Mouse (Mus musculus): Measurements from ENCODE around the gene Zfyve16.
A peak's percentile ranks its signal among the peaks of the same experiment; 100 is the strongest.

The Zfyve16 gene

DNA sequence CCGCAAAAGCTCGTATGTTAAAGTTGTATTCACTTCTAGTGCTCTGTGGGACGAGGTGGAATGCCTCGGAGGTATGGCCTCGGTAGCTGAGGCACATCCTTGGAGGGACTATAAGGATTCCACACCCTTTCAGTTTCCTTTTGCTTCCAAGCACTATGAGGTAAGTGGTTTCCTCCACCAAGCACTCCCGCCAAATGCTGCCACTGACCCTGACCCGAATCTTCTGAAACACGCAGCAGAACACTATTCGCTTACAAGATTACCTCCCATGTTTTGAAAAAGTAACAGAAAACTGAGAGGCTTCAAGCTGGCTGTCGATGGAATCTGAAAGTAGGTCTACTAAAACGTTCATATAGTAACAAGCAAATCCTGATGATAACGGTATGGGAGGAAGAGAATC is 25.8 kb downstream of the Zfyve16 start:
- Histone ChIP-seq H3K36me3 (ENCODE audit: control insufficient read depth, insufficient read depth, low read length, poor library complexity, severe bottlenecking) (peaks cover 9% of the 10 kb centered on the region), H3K27me3 (ENCODE audit: control insufficient read depth, insufficient read depth, low read length, poor library complexity, severe bottlenecking) (no peaks in the 10 kb centered on the region)
- no peak for DNase-seq (ENCODE audit: low read depth, low spot score)

DNA sequence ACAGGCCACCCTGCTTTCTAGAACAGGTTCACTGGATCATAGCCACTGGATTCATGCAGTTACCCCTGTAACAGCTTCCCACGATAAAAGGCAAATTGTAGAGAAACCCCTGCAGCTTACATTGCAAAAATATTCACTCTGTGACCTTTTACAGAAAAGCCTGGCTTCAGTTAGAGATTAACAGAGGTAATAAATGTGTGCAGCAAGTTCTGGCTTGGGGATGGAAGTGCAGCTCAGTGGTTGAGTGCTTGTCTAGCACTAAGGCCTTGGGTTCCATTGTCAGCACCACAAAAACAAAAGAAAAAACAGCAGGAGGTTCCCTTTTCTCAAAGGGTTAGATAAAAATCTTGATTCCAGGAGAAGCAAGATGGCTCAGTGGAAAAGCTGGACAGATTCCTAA is 38.7 kb downstream of the Zfyve16 start:
- H3K27me3 ChIP-seq (ENCODE audit: control insufficient read depth, insufficient read depth, low read length, poor library complexity, severe bottlenecking) = no peaks in the 10 kb centered on the region
- peaks cover 4% of the 10 kb centered on the region; the same call in 1 of the 2 replicates for H3K36me3 ChIP-seq (ENCODE audit: control insufficient read depth, insufficient read depth, low read length, poor library complexity, severe bottlenecking)
- no peak for DNase-seq (ENCODE audit: low read depth, low spot score)

DNA sequence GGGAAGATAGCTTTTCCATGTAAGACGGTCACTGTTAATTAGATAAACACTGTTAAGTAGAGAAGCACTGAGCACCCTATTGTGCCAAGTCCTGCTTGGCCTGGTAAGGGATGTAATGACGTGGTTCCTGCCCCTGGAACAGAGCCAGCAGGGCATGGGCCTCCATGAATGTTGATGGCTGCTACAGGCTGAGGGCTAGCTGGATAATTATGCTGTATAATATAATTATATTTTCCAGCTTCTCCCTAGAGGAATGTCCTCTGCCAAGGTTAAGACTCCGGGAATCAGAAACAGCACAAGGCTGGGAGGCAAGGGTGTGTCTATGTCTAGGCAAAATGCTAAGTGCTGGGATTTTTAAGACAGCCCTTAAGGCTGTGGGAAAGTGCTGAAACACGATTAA is 39.9 kb downstream of the Zfyve16 start:
- DNase-seq (ENCODE audit: low read depth, low spot score) = no peak
- H3K27me3 ChIP-seq (ENCODE audit: control insufficient read depth, insufficient read depth, low read length, poor library complexity, severe bottlenecking) = no peaks in the 10 kb centered on the region
- peaks cover 4% of the 10 kb centered on the region; the same call in 1 of the 2 replicates for H3K36me3 ChIP-seq (ENCODE audit: control insufficient read depth, insufficient read depth, low read length, poor library complexity, severe bottlenecking)

DNA sequence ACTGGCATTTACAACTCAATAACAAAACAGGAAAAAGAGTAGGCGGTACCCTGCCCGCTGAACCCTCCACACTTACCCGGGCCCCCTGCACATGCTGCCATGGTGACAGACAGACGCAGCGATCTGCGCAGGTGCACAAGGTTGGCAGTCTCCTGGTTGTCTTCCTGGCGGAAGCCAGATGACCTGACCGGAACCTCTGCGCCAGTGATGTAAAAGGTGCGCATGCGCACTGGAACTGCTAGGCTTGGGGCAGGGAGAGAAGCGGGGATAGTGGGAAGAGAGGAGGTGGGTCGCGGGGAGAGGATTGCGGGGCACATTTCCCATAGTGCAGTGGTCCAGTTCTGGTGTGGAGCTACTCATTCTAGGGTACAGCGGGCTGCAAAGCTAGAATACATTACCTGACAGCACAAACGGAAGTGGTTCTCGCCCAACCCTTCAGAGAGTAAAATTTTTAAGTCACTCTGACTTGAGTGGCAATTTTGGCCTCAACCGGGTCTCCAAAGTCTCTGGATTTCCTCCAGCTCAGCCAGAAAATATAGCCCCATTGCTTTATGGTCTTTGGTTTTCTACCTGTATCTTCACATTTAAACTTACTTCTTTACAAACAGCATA is 46.7 kb downstream of the Zfyve16 start, which contains the start of gene Fam151b:
Gene Fam151b (minus strand): TSS at position 164 of the 612 bp plus-strand sequence.
- DNase-seq (ENCODE audit: low read depth, low spot score) = peak; percentile 97
- no peaks in the 10 kb centered on the region for H3K27me3 ChIP-seq (ENCODE audit: control insufficient read depth, insufficient read depth, low read length, poor library complexity, severe bottlenecking)
- no peaks in the 10 kb centered on the region for H3K36me3 ChIP-seq (ENCODE audit: control insufficient read depth, insufficient read depth, low read length, poor library complexity, severe bottlenecking)

DNA sequence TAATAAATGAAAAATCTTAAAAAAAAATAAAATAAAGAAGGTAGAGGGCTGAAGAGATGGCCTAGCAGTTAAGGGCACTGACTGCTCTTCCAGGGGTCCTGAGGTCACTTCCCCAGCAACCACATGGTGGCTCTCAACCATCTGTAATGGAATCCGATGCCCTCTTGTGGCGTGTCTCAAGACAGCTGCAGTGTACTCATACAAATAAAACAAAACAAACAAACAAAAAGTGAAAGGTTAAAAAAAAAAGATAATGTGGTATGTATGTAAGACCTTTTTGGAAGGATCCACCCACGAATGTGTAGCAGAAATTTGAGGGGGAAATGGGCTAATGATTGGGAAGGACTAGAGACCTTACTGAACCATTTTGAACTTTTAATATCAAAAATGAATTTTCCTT is 47.3 kb downstream of the Zfyve16 start:
- Histone ChIP-seq H3K36me3 (ENCODE audit: control insufficient read depth, insufficient read depth, low read length, poor library complexity, severe bottlenecking) (no peaks in the 10 kb centered on the region), H3K27me3 (ENCODE audit: control insufficient read depth, insufficient read depth, low read length, poor library complexity, severe bottlenecking) (no peaks in the 10 kb centered on the region)
- DNase-seq (ENCODE audit: low read depth, low spot score) = peak; percentile 81

DNA sequence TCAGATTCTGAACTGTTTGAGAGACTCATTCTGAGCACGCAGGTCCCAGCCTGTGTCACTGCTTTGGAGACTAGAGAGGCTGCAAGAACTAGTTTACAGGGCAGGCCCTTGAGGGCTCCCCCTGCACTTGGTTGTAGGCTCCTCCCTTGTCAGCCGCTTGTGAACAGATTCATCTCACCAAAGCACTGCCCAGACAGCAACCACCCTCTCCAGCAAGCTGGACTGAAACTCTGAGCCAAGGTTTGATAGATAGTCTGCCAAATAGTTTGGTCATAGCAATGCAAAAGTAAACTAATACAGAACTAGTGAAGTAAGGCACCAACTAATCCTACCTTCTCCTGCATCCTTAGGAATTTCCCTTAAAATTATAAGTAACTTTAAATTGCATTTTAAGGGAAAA is 60.5 kb downstream of the Zfyve16 start:
- Histone ChIP-seq H3K36me3 (ENCODE audit: control insufficient read depth, insufficient read depth, low read length, poor library complexity, severe bottlenecking) (no peaks in the 10 kb centered on the region), H3K27me3 (ENCODE audit: control insufficient read depth, insufficient read depth, low read length, poor library complexity, severe bottlenecking) (no peaks in the 10 kb centered on the region)
- DNase-seq (ENCODE audit: low read depth, low spot score) = no peak

DNA sequence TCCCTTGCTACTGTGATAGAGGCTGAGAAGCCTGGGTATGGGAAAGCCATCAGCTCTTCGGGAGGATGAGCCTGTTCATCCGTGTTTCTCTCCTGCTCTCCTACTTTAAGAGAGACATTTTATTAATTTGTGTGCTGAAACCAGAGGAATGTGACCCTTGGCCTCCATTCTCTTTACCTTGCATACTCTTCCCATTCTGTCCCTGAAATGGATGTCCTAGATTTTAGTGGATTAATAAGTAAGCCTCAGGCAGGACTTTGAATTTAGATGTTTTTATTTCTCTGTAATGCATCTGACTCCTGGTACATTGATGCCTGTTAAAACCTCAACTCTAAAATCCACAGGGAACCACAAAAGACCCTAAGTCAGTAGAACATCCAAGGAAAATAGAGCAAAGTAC is 61.3 kb downstream of the Zfyve16 start:
- H3K36me3 ChIP-seq (ENCODE audit: control insufficient read depth, insufficient read depth, low read length, poor library complexity, severe bottlenecking) = no peaks in the 10 kb centered on the region
- no peak for DNase-seq (ENCODE audit: low read depth, low spot score)
- no peaks in the 10 kb centered on the region for H3K27me3 ChIP-seq (ENCODE audit: control insufficient read depth, insufficient read depth, low read length, poor library complexity, severe bottlenecking)

DNA sequence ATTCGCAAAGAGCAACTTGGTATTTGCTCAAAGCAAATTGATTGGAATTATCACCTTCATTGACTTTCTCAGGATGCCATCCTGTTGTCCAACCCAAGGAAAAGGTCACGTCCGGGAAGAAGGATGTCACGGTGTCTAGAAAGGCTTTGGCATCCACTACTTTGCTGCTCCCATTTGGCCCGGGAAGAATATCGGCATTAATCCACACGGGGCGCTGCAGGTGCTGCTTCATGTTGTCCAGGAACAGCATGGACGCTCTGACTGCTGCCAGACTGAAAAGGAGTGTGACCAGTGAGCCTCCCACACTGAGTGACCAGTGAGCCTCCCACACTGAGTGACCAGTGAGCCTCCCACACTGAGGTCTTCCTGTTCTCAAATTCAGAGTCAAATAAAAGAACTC is 62.8 kb downstream of the Zfyve16 start:
- Histone ChIP-seq H3K27me3 (ENCODE audit: control insufficient read depth, insufficient read depth, low read length, poor library complexity, severe bottlenecking) (no peaks in the 10 kb centered on the region), H3K36me3 (ENCODE audit: control insufficient read depth, insufficient read depth, low read length, poor library complexity, severe bottlenecking) (no peaks in the 10 kb centered on the region)
- no peak for DNase-seq (ENCODE audit: low read depth, low spot score)

DNA sequence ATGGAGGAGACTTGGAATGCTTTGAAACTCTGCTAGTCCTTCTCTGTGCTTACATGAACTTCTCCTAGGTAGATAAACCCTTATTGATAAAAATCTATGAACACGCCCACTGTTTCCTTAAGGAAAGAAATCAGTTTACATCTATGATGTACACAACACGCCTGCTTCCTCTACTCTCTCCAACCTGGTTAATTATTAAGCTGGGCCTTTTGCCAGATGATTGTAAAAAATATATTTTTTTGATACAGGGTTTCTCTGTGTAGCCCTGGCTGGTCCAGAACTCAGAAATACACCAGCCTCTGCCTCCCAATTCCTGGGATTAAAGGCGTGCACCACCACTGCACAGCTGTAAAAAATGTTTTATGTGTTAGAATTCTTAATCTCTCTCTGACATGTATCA is 66.0 kb downstream of the Zfyve16 start:
- DNase-seq (ENCODE audit: low read depth, low spot score) = no peak
- H3K27me3 ChIP-seq (ENCODE audit: control insufficient read depth, insufficient read depth, low read length, poor library complexity, severe bottlenecking) = no peaks in the 10 kb centered on the region
- H3K36me3 ChIP-seq (ENCODE audit: control insufficient read depth, insufficient read depth, low read length, poor library complexity, severe bottlenecking) = no peaks in the 10 kb centered on the region

DNA sequence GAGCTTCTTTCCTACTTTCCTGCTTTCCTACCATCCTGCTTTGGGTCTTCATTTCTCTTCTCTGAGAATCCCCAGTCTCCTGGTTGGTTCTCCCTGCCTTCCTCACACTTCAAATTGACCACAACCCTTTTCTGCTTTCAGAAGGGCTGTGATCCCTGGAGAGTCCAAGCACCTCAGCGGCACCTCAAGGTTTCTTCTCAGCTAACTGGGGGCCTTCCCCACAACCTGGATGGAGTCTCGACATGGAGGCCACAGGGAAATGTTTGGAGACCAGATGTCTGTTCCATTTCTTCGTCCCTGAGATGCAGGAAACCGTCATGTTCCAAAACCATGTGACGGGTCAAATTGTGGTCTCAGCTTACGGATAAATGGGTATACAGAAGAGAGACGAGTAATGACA is 83.8 kb downstream of the Zfyve16 start:
- no peaks in the 10 kb centered on the region for H3K27me3 ChIP-seq (ENCODE audit: control insufficient read depth, insufficient read depth, low read length, poor library complexity, severe bottlenecking)
- DNase-seq (ENCODE audit: low read depth, low spot score) = no peak
- H3K36me3 ChIP-seq (ENCODE audit: control insufficient read depth, insufficient read depth, low read length, poor library complexity, severe bottlenecking) = no peaks in the 10 kb centered on the region

DNA sequence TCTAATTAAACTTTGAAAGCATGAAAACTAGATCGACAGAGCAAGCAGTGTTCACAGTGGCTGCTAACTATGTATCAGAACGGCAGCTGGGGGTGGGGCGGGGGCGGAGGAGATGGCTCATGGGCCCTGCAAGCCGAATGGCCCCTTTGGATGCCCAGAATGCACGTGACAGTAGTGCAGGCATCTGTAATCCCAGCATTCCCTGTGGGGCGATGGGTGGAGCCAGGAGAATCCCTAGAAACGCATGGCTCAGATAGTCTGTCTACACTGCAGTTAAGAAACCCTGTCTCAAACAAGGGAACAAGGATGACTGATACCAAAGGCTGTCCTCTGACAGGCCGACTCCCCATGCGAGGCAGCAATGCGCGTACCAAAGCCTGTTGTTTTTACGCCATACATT is 90.4 kb downstream of the Zfyve16 start:
- Histone ChIP-seq H3K27me3 (ENCODE audit: control insufficient read depth, insufficient read depth, low read length, poor library complexity, severe bottlenecking) (no peaks in the 10 kb centered on the region), H3K36me3 (ENCODE audit: control insufficient read depth, insufficient read depth, low read length, poor library complexity, severe bottlenecking) (no peaks in the 10 kb centered on the region)
- DNase-seq (ENCODE audit: low read depth, low spot score) = no peak

DNA sequence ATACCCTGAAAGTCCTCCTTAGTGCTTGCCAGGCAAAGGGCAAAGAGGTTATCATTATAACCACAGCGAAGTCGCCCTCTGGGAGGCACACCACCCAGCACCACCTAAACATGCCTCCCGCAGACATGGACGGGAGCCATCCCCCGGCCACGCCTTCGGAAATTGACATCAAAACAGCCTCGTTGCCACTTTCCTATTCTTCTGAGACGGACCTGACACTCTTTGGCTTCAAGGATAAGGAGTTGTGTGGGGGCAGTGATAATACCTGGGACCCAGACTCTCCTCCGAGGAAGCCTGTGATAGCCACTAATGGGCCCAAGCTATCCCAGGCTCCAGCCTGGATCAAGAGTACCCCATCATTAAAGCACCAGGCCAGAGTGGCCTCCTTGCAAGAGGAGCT is 92.0 kb downstream of the Zfyve16 start:
- H3K36me3 ChIP-seq (ENCODE audit: control insufficient read depth, insufficient read depth, low read length, poor library complexity, severe bottlenecking) = no peaks in the 10 kb centered on the region

More for the DNA sequence above, 92.0 kb downstream of the Zfyve16 start:
- H3K27me3 ChIP-seq (ENCODE audit: control insufficient read depth, insufficient read depth, low read length, poor library complexity, severe bottlenecking) = no peaks in the 10 kb centered on the region
- DNase-seq (ENCODE audit: low read depth, low spot score) = no peak
